Mouse (Mus musculus): ENCODE data around the gene Gm21994. TPM values are rescaled to one million over a fixed set of nuclear protein-coding genes. Genes with fewer than 3 reads are reported as not detected.

Gene Gm21994
- polyA plus RNA-seq (2015; fragmentation: Nextera tagmentation; extraction: Ambion mirVana) = 2.2 and 2.3 TPM in 2 replicates

DNA sequence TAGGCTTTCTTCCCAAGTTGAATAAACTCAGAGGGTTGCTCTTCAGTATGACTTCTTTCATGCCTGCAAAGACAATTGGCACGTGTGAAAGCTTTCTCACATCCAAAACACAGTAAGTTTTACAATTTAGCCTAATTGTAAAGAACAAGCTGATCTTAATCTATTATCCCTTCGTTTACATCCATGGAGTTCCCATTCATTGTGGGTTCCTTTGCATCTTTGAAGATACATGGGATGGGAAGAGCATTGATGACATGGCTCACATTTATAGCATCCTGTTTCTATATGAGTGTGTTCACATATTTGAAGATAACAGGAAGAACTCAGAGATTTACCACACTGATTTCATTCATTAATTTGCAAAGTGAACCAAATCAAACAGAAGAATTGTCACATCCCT lies at the start of gene Gm21994:
TSS of gene Gm21994 (minus strand) at position 101 of the 400 bp plus-strand sequence.

DNA sequence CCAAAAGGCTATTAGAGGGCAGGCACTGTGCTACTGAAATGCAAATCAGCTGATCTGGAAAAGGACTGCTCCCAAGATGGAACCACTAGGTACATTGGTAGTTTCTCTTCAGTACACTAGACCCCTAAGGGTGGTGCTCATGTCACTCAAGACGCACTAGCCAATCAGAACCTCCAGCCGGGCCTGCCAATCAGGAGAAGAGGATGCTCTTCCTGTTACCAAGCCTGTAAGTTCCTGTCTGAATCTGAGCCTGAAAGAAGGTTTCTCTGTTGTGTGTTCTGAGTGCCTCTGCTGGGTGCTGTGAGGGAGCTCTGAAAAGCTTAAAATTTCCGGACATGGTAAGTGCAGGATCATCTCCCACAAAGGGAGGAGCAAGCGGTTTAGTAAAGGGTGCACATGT lies 1.9 kb upstream of the Gm21994 start, which contains the start of gene Gm14124:
TSS of gene Gm14124 (plus strand) at position 227 of the 400 bp plus-strand sequence.

GRCm38 (mm10) chr2:150217600-150218362 lies 37.6 kb downstream of the Gm21994 start, which contains the start of gene Zfp937:
Gene Zfp937, plus strand, starts transcription at chr2:150218073.

Other genes starting within 250 kb of the Gm21994 start
- gene Zfp120, start 118.9 kb downstream of the Gm21994 start, polyA plus RNA-seq (2015; fragmentation: Nextera tagmentation; extraction: Ambion mirVana) = 5.7 and 6.1 TPM in 2 replicates
- not detected in 2 replicates for gene Gm10770, start 75.9 kb downstream of the Gm21994 start, polyA plus RNA-seq (2015; fragmentation: Nextera tagmentation; extraction: Ambion mirVana)
- not detected in 2 replicates for gene Gm14139, start 73.8 kb downstream of the Gm21994 start, polyA plus RNA-seq (2015; fragmentation: Nextera tagmentation; extraction: Ambion mirVana)
- gene Zfp937, start 37.5 kb downstream of the Gm21994 start, polyA plus RNA-seq (2015; fragmentation: Nextera tagmentation; extraction: Ambion mirVana) = 2.2 and 3.0 TPM in 2 replicates
- gene Gm14124, start 1.9 kb upstream of the Gm21994 start, polyA plus RNA-seq (2015; fragmentation: Nextera tagmentation; extraction: Ambion mirVana) = not detected in 2 replicates
- 1.3 and 1.4 TPM in 2 replicates for gene Gm10130, start 68.1 kb upstream of the Gm21994 start, polyA plus RNA-seq (2015; fragmentation: Nextera tagmentation; extraction: Ambion mirVana)
- gene 3300002I08Rik, start 107.2 kb upstream of the Gm21994 start, polyA plus RNA-seq (2015; fragmentation: Nextera tagmentation; extraction: Ambion mirVana) = 2.3 and 3.3 TPM in 2 replicates
- gene Zfp442, start 195.9 kb upstream of the Gm21994 start, polyA plus RNA-seq (2015; fragmentation: Nextera tagmentation; extraction: Ambion mirVana) = 2.4 and 2.8 TPM in 2 replicates
- 0.06 TPM in 1 of 2 replicates, not detected in the other for gene Zfp345, start 229.5 kb upstream of the Gm21994 start, polyA plus RNA-seq (2015; fragmentation: Nextera tagmentation; extraction: Ambion mirVana)

Measured in skeletal muscle tissue, postnatal 0 days (tissue).